Mouse (Mus musculus): ENCODE measurements around the gene Pms1.

DNA sequence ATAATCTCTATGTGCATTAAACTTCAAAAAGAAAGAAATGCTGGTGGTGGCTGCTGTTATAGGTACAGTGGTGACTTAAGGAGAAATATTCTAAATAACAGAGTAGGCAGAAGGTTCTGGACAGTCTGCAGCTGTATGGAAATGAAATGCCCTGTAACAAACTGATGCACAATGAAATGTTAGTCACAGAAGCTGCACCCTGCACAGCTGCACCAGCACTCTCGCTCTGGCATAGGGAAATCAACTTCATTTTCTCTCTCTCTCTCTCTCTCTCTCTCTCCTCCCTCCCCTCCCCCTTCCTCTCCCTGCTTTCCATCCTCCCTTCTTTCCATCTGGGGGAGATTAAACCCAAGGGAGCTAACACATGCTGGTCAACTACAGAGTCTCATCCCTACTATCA is 72.0 kb downstream of the Pms1 start:
- no peak for TF ChIP-seq GATA1 (IDR thresholded peaks at IDR 0.05; ENCODE audit: low read length)
- TF ChIP-seq TAL1 (IDR thresholded peaks at IDR 0.05; ENCODE audit: low read length), result no peak
